Mouse (Mus musculus): ENCODE measurements around the gene Tep1.

Gene Tep1

GRCm38 (mm10) chr14:50785251-50785637, 85.1 kb downstream of the Tep1 start, which contains the start of gene Ttc5:
Gene Ttc5 (minus strand): TSS chr14:50785519.
- peak; percentile 92 for DNase-seq

GRCm38 (mm10) chr14:50784391-50785250, 85.7 kb downstream of the Tep1 start:
- no peak for DNase-seq

- DNase-seq: no peak
Measured at GRCm38 (mm10) chr14:50782166-50782565, 88.2 kb downstream of the Tep1 start.
